Mouse (Mus musculus) lung, adult 2 months (tissue): Measurements from ENCODE around the gene Tgfbr3. TPM values are rescaled to one million over a fixed set of nuclear protein-coding genes. Genes with fewer than 3 reads are reported as not detected.

Source experiments
- DNase-seq: peaks from one replicate; pipeline ENCODE4 v3.0.0; 2022
- H3K4me1 ChIP-seq: fragments of 200-500 bp; 2 replicates; pipeline ENCODE4 v1.6.1; 2011; ENCODE audit warnings: low read length; ENCODE audit not compliant: control insufficient read depth, insufficient read depth
- H3K4me3 ChIP-seq: fragments of 200-500 bp; replicated peaks from 2 replicates; pipeline ENCODE3; 2011; ENCODE audit warnings: low read depth, mild to moderate bottlenecking, control low read depth, low read length; ENCODE audit errors: extremely low read depth
- CTCF ChIP-seq: fragments of 200-500 bp; IDR thresholded peaks from 2 replicates; pipeline ENCODE4 v1.5.1; 2011; ENCODE audit warnings: mild to moderate bottlenecking, low read length, control low read depth; ENCODE audit not compliant: insufficient read depth
- POLR2A ChIP-seq: fragments of 200-500 bp; IDR thresholded peaks from 2 replicates; pipeline ENCODE4 v1.6.1; 2011; ENCODE audit warnings: low read depth, mild to moderate bottlenecking, control low read depth, low read length, borderline replicate concordance; ENCODE audit errors: extremely low read depth
- WGBS: fragments of 180-500 bp; shearing (Covaris S2); methylation state at CpG from one replicate; pipeline ENCODE4 v1.1.7; 2018; 5-methylcytosine and 5-hydroxymethylcytosine counted together
- polyA plus RNA-seq: library from polyadenylated mRNA; depleted of rRNA; stranded (reverse); fragments of >200 nt; gene quantifications from 2 replicates; pipeline ENCODE4 v1.2.3, GENCODE M21; 2012

Gene Tgfbr3
- polyA plus RNA-seq, 1 experiment: 47.3 TPM

- no peak overlapping the region for H3K4me3 ChIP-seq
- H3K4me1 ChIP-seq: no peaks in the 10 kb centered on the region
- no peak for DNase-seq
- 95% methylated on average over 3 of the region's 3 CpGs for WGBS
- TF ChIP-seq POLR2A (no peak), CTCF (no peak)
Measured at GRCm38 (mm10) chr5:107078361-107078760, 211.1 kb downstream of the Tgfbr3 start.

- no peak overlapping the region for H3K4me3 ChIP-seq
- no peak for DNase-seq
- WGBS: 96% methylated on average over 7 of the region's 7 CpGs
- no peaks in the 10 kb centered on the region for H3K4me1 ChIP-seq
- TF ChIP-seq POLR2A (no peak), CTCF (no peak)
Measured at GRCm38 (mm10) chr5:107077900-107078299, 211.5 kb downstream of the Tgfbr3 start.

GRCm38 (mm10) chr5:107074980-107075583 lies 214.3 kb downstream of the Tgfbr3 start:
- TF ChIP-seq POLR2A (no peak), CTCF (no peak)
- H3K4me1 ChIP-seq: no peaks in the 10 kb centered on the region
- no peak overlapping the region for H3K4me3 ChIP-seq
- 39% methylated on average over 13 of the region's 13 CpGs for WGBS
- DNase-seq: no peak

GRCm38 (mm10) chr5:107074350-107074749 lies 215.1 kb downstream of the Tgfbr3 start:
- DNase-seq: no peak
- TF ChIP-seq POLR2A (no peak), CTCF (no peak)
- Histone ChIP-seq H3K4me3 (no peak overlapping the region), H3K4me1 (no peaks in the 10 kb centered on the region)
- WGBS: 79% methylated on average over 4 of the region's 4 CpGs

- DNase-seq: no peak
- WGBS: 61% methylated on average over 3 of the region's 3 CpGs
- no peaks in the 10 kb centered on the region for H3K4me1 ChIP-seq
- H3K4me3 ChIP-seq: no peak overlapping the region
- no peak for TF ChIP-seq CTCF
- no peak for TF ChIP-seq POLR2A
Measured at GRCm38 (mm10) chr5:107073536-107073935, 215.9 kb downstream of the Tgfbr3 start.

- Histone ChIP-seq H3K4me1 (no peaks in the 10 kb centered on the region), H3K4me3 (no peak overlapping the region)
- TF ChIP-seq POLR2A (no peak), CTCF (no peak)
- WGBS: 89% methylated on average over 5 of the region's 5 CpGs
- no peak for DNase-seq
Measured at GRCm38 (mm10) chr5:107068146-107068545, 221.3 kb downstream of the Tgfbr3 start.

GRCm38 (mm10) chr5:107067531-107067930 lies 221.9 kb downstream of the Tgfbr3 start:
- TF ChIP-seq CTCF: no peak
- no peak for TF ChIP-seq POLR2A
- 76% methylated on average over 7 of the region's 7 CpGs for WGBS
- no peaks in the 10 kb centered on the region for H3K4me1 ChIP-seq
- no peak for DNase-seq
- H3K4me3 ChIP-seq: no peak overlapping the region

- no peak for DNase-seq
- no peak for TF ChIP-seq CTCF
- Histone ChIP-seq H3K4me3 (no peak overlapping the region), H3K4me1 (no peaks in the 10 kb centered on the region)
- WGBS: 90% methylated on average over 5 of the region's 5 CpGs
Measured at GRCm38 (mm10) chr5:107064922-107065321, 224.5 kb downstream of the Tgfbr3 start.

- 78% methylated on average over 12 of the region's 12 CpGs for WGBS
- no peak for TF ChIP-seq POLR2A
- no peak for TF ChIP-seq CTCF
- Histone ChIP-seq H3K4me3 (no peak overlapping the region), H3K4me1 (no peaks in the 10 kb centered on the region)
- DNase-seq: no peak
Measured at GRCm38 (mm10) chr5:107062229-107062852, 227.1 kb downstream of the Tgfbr3 start.

GRCm38 (mm10) chr5:107059514-107059913 lies 229.9 kb downstream of the Tgfbr3 start:
- Histone ChIP-seq H3K4me3 (no peak overlapping the region), H3K4me1 (no peaks in the 10 kb centered on the region)
- 79% methylated on average over 5 of the region's 5 CpGs for WGBS
- no peak for TF ChIP-seq CTCF
- TF ChIP-seq POLR2A: no peak
- DNase-seq: no peak
